Mouse (Mus musculus): ENCODE measurements around the gene Fgfr2.

Gene Fgfr2

GRCm38 (mm10) chr7:130837941-130838657 lies 2285.1 kb downstream of the Fgfr2 start:
- DNase-seq = peak; percentile 85 to 86

- DNase-seq = no peak
Measured at GRCm38 (mm10) chr7:130836066-130836465, 2287.1 kb downstream of the Fgfr2 start.

- DNase-seq = peak; percentile 56 to 65
Measured at GRCm38 (mm10) chr7:130834958-130835861, 2287.9 kb downstream of the Fgfr2 start.

GRCm38 (mm10) chr7:130834299-130834698 lies 2288.9 kb downstream of the Fgfr2 start:
- DNase-seq = peak; percentile 38 to 78

- peak in 1 of 2 experiments; percentile 0 for DNase-seq
Measured at GRCm38 (mm10) chr7:130831586-130831985, 2291.6 kb downstream of the Fgfr2 start.

- DNase-seq = no peak
Measured at GRCm38 (mm10) chr7:130828475-130828874, 2294.7 kb downstream of the Fgfr2 start.

- DNase-seq = no peak
Measured at GRCm38 (mm10) chr7:130827844-130828403, 2295.2 kb downstream of the Fgfr2 start.

GRCm38 (mm10) chr7:130827431-130827830 lies 2295.7 kb downstream of the Fgfr2 start:
- peak; percentile 57 to 78 for DNase-seq

- no peak for DNase-seq
Measured at GRCm38 (mm10) chr7:130826343-130826742, 2296.8 kb downstream of the Fgfr2 start.

- DNase-seq = no peak
Measured at GRCm38 (mm10) chr7:130823992-130824391, 2299.2 kb downstream of the Fgfr2 start.

GRCm38 (mm10) chr7:130819624-130820023 lies 2303.5 kb downstream of the Fgfr2 start:
- DNase-seq = no peak

- no peak for DNase-seq
Measured at GRCm38 (mm10) chr7:130818813-130819212, 2304.3 kb downstream of the Fgfr2 start.

GRCm38 (mm10) chr7:130816243-130816642 lies 2306.9 kb downstream of the Fgfr2 start:
- DNase-seq = no peak

- DNase-seq = no peak
Measured at GRCm38 (mm10) chr7:130815601-130816000, 2307.5 kb downstream of the Fgfr2 start.

- DNase-seq = no peak
Measured at GRCm38 (mm10) chr7:130812407-130812806, 2310.7 kb downstream of the Fgfr2 start.

GRCm38 (mm10) chr7:130810238-130810637 lies 2312.9 kb downstream of the Fgfr2 start:
- no peak for DNase-seq

- DNase-seq = no peak
Measured at GRCm38 (mm10) chr7:130808694-130809093, 2314.5 kb downstream of the Fgfr2 start.

GRCm38 (mm10) chr7:130807749-130808148 lies 2315.4 kb downstream of the Fgfr2 start:
- DNase-seq = peak; percentile 58 to 74

GRCm38 (mm10) chr7:130804991-130805390 lies 2318.2 kb downstream of the Fgfr2 start:
- no peak for DNase-seq

- no peak for DNase-seq
Measured at GRCm38 (mm10) chr7:130803251-130803825, 2319.8 kb downstream of the Fgfr2 start.

- DNase-seq = no peak
Measured at GRCm38 (mm10) chr7:130801811-130802210, 2321.3 kb downstream of the Fgfr2 start.

- no peak for DNase-seq
Measured at GRCm38 (mm10) chr7:130800681-130801080, 2322.5 kb downstream of the Fgfr2 start.

- no peak for DNase-seq
Measured at GRCm38 (mm10) chr7:130799418-130799817, 2323.7 kb downstream of the Fgfr2 start.
